Mouse (Mus musculus) E14TG2a.4 (cell line): ENCODE results near the gene Cbx7.

Source experiments
- CTCF ChIP-seq: conservative IDR thresholded peaks from 2 replicates; pipeline ENCODE4 v1.5.1; 2014; ENCODE audit warnings: low read length
- NANOG ChIP-seq: IDR thresholded peaks from 2 replicates; pipeline ENCODE4 v1.6.1; 2014; ENCODE audit warnings: borderline replicate concordance, low read length, mixed read lengths

- TF ChIP-seq CTCF = peak; percentile 90
- no peak for TF ChIP-seq NANOG
These were observed 30.0 kb downstream of the Cbx7 start for GRCm38 (mm10) chr15:79940932-79941331.
